Mouse (Mus musculus) layer of hippocampus, postnatal 36 days (tissue): ENCODE data around the gene Neurog1. TPM values are rescaled to one million over a fixed set of nuclear protein-coding genes. Genes with fewer than 3 reads are reported as not detected.

Experiments
- DNase-seq, 2 experiments: peaks; one replicate each; pipeline ENCODE4 v3.0.0; 2022
- total RNA-seq, 2 experiments: library from RNA; stranded (reverse); gene quantifications; 2 replicates each; pipeline ENCODE4 v1.2.3; 2021

The Neurog1 gene
- under 1 TPM; 0.23 to 0.27 TPM for total RNA-seq

DNA sequence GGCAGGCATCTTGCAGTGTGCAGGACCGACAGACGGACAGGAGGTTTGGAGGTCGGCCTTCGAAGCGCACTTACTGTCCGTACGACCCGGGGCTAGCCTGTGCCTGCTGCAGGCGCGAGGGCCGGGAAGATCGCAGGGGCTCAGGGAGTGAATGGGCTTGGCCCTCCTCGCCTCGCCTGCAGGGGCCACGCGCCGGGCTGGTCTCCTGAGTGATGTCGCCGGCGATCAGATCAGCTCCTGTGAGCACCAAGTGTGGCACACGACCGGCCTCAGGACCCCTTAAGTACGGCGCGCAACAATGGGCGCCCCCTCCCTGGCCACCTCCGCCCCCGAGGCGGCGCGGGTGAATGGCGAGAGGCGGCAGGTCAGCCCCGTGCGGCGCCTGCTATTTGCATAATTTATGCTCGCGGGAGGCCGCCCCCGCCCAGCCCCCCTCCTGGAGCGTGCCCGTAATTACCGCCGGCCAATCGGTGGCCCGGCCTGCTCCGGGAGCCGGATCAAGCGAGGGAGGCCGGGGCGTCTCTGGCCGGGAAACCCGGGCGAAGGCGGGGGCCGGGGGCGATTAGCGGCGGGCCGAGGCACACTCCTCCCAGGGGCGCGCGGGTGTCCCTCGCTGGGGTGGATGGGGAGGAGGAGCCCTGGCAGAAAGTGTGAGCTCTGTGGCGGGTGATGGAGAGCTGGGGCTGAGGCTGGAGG is at the start of gene Neurog1:
Gene Neurog1, minus strand, starts transcription at position 240 of the 696 bp plus-strand sequence.
- DNase-seq, result peak; percentile 34 to 57

DNA sequence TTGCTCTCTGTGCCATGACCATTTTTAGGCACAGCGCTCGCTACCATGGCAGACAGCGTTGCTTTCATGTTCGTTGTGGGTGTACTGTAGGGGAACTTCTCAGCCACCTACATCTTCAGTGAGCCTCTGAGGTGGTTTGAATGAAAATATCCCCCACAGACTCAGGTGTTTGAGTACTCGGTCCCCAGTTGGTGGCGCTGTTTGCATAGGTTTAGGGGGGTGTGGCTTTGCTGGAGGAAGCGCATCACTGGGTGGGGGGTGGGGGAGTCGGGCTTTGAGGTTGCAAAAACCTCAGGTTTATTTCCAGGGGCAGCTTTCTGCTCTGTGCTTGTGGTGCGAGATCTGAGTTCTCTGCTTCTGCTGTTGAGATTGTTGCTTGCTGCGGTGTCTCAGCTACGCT is 47.4 kb upstream of the Neurog1 start:
- DNase-seq, result no peak

DNA sequence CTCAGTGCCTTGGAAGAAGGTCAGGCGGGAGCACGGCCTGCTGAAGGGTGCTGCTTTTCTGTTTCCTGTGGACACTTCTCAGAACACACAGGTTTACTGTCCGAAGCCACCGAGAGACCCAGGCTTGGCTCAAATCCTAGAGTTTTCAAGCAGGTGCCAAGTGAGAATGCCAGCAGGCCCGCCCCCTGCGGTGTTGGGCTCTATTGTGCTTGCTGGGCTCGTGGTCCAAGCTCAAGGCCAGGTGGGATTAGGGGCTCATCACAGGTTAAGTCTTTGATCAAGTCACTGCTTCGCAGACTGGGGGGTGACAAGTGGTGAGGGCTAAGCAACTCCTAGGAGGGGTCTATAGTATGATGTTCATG is 44.7 kb upstream of the Neurog1 start:
- DNase-seq, result no peak

DNA sequence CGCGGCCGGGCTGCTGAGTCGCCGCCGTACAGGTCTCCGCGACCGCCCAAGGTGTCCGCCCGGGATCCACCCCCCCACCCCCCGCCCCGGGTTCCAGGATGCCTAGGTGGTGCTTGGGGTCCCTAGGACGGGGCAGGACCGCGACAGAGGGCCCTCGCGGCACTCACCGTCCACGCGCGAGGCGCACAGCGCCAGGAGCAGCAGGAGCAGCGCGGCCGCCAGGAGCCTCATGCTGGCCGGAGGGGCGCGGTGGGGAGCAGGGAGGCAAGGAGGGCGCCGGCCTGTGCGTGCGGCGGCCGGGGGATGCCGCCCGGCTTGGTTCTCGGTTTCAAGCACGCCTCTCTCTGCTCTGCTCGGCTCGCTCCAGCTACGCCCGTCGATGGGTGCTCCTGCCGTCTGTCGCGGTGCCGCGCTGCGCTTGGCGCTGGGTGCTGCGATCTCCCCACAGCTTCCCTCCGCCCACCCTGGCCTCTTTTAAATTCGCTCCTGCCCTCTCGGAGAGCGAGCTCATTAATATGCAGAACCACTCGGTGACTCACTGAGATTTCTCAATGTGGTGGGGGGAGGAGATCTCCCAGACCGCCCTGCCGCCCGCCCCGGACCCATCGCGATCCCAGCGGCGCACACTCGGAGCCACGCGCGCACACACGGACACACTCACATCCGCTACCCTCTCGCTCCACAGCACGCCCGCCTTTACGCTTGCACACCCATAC is 44.1 kb upstream of the Neurog1 start, which contains the start of gene Cxcl14:
Gene Cxcl14, minus strand, starts transcription at position 609 of the 716 bp plus-strand sequence.
- DNase-seq, result peak; percentile 64 to 65

DNA sequence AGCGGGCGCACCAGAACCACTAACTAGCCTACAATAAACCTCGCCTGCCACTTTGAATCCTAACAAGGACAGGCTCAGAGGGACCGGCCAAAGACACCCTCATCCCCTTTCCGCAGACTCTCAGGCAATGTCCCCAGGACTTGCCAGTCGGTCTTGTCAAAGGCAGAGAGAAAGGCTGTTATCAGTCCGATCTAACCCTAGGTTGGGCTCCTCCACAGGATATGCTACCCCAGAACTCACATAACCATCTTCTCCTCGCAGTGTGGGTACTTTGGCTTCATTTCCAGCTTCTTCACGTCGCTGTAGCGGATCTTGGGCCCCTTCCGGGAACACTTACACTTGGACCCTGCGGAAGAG is 43.6 kb upstream of the Neurog1 start:
- no peak for DNase-seq

DNA sequence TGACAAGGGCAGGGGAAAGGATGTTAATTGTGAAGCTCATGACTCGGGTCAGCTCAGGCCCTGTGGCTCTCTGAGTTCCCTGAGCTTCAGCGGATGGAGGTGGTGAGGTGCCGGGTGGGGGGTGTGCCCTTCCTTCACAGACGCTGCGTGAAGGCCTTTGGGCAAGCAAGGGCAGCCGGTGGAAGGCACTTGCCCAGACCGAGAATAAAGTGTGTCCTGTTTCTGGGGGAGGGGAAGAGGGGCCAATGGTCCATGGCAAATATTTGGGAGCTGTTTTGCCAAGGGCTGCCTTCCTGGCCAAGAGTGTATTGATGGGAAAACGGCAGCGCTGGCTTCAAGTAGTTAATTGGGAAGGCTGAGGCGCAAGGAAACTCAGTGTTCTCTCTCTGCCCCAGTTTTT is 42.9 kb upstream of the Neurog1 start:
- DNase-seq, result peak; percentile 41 to 45

DNA sequence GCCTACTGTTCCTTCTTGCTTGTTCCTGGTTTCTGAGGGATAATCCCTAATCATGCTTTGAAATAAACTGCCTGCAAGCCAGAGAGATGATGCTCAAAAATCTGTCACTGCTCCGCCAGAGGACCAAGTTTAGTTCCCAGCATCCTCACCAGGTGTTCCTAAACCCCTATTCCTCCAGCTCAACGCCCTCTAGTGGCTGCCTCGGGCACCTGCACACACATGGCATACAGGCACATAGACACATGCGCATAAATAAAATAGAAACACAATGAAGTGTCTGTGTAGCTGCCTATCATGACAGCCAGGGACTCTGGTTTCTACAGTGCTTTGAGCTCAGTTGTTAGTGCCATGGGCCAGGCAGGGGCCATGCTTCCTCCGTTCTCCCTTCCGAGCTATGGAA is 38.0 kb upstream of the Neurog1 start:
- DNase-seq, result no peak

DNA sequence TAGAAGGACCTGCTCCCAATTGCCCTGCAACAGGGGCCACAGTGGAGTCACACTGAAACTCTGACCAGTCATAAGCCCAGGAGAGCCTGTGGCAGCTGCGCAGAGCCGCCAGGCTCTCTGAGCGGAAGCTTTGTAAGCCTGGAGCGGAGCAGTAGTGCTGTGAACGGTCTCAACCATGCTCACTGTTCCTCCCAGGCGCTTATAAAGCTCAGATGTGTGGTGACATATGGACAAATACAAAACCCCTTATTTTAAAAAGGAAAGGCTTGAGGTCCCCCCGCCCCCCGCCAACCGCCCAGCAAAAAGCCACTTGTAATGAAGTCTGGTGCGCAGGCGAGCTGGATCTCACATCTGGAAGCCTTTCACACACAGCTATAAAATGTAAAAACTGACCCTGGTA is 37.3 kb upstream of the Neurog1 start:
- DNase-seq, result no peak

DNA sequence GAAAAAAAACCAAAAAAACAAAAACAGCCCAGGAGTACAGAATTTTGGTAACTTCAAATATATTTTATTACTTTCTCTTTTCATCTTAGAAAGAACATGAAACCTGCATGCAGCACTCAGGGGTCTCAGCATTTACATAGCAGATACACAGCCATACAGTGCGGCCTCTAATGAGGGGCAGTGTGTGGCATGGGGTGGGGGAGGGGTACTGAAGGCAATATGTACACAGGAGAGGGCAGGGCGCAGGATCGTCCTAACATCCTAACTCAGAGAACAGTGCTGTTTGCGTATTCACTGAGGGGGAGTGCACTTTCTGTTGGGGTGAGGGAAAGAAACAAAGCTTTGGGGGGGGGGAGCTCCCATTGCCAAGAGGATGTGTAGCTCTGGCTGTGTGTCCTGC is 36.6 kb upstream of the Neurog1 start:
- no peak for DNase-seq

DNA sequence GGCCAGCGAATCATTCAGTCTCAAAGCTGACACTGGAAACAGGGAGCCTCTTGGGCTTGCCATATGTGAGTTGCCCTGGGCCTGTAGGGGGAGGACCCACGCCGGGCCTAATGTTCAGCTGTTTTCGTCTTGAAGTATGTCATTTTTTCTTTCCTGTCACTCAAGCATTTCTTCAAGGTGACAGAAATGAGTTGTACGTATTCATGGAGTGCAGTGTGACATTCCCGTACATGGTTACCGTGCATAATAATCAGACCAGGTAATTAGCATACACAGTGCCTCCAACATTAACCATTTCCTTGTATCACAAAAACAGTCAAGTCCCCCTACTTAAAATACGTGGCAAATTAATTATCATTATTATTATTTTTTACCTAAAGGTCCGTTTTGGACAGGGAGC is 35.1 kb upstream of the Neurog1 start:
- no peak for DNase-seq

DNA sequence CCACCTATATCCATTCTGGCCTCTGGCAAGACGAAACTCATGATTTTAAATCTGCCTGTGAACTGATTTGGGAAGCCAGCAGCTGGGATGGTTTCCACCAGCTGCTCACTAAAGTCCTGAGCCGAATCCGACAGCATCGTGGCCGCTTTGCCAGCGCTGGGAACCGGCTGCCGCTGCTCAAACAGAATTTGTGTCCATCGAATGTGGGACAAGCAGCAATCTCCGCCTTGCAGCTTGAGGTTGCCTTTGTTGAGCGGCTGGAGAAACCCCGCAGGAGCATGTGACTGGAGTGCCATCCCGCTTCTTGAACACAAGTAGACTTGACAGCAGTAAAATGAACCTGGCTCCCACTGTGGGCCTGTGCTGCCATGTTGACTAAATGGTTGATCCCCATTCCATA is 31.4 kb upstream of the Neurog1 start:
- no peak for DNase-seq

DNA sequence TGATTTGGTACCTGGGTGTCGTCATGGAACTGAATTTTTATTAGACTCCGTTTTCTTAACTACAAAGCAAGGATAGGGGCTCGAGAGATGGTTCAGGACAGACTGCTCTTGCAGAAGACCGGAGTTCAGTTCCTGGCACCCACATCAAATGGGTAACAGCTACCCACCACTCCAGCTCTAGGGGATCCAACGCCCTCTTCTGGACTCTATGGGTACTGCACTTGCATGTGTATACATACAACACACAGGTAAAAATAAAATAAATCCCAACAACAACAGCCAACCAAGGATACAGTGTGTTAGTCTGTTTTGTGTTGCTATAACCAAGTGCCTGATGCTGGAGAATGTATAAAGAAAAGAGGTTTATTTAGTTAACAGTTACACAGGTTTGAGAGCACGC is 28.4 kb upstream of the Neurog1 start:
- no peak for DNase-seq

DNA sequence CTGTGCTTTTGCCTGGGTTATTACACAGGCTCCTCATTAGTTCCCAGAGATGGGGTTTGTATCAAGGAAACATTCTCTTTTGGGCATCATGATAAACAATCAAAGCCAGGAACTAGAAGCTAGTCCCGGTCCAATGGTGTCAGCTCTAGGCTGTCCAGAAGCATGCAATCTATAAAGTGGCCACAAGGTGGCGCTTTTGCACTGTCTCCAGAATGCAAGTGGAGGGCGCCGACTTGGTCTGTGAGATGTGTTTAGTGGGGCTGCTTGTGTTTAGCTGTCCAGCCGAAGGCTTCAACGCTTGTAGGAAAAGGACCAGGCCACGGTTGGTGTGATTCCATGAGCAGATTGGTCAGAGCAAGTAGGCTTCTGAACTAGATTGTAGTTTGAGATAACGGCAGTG is 27.5 kb upstream of the Neurog1 start:
- DNase-seq, result peak; percentile 82 to 84

DNA sequence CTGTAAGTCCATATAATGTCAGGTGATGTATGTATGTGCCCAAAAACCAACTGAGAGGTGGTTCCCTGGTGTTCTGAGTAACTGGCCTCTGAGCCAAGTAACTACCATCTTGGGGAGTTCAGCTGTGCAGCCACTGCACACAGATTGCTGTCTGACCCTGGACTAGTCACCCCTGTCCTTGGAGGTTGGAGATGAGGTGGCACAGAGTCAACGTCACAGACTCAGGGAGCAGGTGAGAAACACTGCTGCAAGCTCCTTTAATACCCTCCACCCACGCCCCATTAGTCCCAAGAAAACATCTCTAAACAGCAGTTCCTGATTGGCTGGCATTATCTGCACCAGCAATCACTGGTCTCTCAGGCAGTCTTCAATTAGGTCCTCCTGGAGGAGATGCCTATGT is 23.2 kb upstream of the Neurog1 start:
- no peak for DNase-seq

DNA sequence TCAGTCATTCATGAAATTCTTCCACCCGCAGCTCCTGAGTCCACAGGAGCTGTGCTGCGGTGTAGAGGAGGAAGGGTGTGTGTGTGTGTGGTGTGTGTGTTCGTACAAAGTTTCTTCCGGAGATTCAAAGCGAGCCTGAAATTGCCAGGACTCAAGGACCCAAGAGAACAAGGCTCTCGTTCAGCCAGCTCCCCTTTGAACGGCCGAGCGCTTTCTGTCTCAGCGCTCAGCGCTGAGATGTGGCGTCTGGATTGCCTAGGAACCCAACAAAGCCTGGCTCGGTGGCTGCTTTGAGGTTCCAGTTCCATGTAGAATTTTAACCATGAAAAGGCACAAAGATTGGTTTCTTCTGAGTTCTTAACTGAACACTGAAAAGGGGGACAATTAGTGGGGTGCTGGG is 18.2 kb upstream of the Neurog1 start:
- DNase-seq, result no peak

DNA sequence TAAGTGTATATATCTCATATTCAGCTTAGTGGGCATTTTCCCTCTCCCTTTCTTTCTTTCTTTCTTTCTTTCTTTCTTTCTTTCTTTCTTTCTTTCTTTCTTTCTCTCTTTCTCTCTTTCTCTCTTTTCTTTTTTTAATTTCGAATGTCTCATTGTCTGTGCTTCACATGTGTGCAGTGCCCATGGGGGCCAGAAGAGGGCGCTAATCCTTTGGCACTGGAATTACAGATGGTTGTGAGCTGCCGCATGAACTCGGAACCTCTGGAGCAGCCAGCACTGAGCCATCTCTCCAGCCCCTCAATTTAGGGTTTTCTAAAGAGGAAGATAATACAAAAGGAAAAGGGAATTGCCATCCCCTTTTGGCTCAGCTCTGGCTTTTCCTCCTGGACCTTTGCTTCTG is 15.4 kb upstream of the Neurog1 start:
- DNase-seq, result no peak

DNA sequence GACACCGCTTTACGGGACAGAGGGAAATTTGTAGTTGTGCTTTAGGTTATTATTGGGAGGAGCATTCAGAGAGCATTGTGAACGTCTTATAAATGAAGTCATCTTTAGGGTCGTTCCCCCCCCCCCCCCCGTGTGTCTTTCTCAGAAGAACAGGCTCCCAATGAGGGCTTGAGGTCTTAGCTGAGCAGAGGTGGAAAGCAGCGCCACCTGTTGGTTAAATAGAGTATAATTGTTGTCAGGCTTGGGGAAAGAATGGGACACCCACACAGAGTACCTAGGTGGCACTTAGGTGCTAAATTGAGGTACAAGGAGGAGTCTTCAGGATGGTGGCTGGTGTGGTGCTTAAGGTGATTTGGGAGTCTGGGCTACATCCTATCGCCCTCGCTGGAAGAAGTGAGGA is 14.5 kb upstream of the Neurog1 start:
- DNase-seq, result no peak

DNA sequence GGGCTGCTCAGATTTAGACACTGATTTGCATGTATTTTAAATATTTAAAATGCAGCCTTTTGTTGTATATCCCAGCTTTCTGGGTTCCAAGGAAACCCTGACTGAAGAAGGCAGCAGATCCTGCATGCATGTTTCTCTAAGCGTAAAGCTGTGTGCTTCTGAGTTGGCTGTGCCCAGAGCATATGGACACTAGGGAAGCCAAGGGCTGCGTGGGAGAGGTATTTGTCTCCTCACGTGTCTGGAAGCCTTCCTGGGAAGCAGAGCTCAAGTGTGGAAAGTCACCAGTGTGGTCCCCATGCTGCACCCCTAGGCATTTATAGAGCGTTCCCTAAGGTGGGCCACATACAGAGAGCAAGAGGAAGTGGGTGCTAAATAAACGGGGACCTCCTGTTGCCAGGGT is 13.7 kb upstream of the Neurog1 start:
- DNase-seq, result peak; percentile 21 to 41

DNA sequence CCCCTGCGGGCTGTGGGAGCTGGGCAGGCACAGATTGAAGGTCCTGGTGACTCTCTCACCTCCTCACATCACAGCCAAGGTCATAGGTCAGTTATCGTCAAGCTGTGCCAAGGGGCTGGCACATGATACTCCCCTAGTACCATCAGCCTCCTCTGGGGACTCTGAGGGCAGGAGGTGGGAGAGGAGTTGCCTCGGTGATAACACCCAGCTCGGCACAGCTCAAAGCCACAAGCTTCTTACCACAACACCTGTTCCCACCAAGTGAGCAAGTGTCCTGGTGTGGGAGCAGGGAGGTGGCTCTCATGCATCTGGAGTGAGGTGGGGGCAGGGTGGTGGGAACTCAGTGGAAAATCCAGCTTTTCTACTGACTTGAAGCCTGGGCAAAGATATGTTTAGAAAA is 10.3 kb upstream of the Neurog1 start:
- DNase-seq, result no peak

DNA sequence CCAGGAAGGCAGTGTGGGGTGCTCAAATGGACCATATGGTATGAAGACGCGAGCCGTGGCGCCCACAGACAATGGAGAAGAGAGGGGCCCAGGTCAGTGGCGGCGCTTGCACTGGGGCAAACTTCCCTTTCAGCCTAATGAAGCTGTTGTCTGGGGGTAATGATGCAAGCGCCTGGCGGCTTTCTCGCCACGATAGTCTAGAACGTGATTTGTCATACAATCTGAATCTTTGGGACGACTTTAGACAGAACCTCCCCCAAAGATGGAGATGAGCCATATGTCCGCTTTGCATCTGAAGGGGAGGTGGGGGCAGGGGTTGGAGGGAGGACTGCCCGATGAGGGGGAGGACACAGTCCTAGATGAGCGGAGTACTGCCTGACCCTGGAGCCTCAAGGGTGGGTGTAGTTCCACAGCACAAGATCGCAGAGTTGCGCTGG is 8.4 kb upstream of the Neurog1 start:
- no peak for DNase-seq

DNA sequence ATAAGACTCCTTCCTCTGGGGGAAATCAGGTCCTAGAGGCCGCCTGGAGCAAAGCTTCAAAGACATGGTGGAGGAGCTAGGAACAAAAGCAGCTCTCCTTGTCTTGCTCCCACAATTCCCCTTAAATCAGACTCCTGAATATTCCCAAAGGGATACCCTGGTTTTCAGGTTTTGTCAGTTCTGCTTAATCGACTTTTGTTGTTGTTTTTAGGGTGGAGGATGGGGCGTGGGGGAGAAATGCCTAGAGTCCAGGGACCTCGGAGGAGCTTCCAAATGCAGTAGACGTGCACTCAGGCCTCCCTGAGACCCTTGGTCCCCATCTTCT is 7.9 kb upstream of the Neurog1 start:
- DNase-seq, result no peak

DNA sequence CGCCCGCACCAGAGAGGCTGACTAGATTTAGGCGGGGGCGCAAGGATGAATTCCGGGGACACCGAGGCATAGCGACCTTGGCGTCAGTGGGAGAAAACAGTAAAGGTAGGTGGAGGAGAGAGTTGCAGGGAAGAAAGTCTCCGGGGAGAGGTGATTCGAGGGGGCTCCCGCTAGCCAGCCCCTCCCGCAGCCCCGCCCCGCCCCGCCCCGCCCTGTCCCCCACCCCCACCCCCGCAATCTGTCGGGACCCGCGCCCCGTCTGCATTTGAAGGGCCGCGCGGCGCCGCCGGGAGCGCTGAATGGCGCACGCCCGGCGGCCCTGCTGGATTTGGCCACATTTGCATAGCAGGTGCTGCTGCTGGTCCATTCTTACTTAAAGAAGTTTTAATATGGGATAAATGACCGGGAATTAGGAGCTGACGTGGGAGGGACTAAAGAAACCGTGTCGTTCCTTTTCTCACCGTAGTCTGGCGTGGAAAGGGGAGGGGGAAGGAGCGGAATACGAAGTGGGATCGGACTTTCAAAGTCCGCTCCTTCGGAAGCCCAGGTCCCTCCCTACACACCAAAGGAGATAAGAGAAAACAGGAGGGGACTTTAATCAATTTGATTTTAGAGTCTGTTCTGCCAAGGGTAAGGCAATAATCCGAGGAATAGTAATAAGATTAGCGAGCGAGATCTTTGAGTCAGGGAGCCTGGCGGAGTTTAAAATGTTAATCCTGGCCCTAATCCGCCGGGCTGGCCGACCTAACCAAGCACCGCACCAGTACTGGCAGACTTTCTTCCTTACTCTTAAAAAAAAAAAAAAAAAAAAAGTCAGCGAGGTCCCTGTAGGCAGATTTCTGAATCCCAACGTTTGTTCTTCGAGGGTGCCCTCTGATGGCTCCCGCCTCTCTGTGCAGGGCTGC is 7.3 kb upstream of the Neurog1 start:
- DNase-seq, result no peak

DNA sequence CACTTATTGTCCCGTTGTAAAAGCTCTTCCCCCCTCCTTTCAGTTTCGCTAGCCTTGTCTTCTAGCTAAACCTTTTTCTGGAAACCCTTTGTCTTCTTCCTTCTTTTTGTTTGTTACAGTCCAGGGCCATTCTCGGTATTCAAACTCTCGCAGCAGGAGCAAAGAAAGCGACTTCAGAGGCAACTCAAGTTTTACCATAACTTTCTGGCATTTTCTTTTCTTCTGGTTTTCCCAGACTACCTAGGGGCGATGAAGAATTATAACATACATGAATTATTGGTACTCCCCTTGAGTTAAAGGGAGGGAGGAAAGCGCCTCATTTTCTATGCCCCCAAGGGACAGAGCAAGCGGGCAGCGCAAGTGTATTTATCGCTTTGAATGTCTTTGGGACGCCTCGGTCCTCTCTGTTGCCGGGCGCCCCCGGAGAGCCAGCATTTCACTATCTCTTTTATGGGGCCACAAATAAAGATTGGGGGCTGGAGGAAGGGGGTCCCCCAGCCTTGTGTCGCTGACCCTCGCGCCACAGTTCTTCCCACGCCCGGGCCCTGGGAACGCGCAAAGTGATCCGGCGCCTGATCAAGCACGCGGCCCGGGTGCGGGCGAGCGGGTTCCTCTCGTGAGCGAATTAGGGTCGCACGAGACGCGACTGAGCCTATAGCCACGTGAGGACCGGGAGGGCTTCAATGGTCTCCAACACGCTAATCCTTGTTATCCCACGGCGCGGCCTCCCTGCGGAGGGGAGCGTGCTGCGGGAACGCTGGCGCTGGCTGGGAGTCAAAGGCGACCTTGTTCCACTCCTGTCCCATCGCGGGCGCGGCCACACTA is 6.4 kb upstream of the Neurog1 start:
- DNase-seq, result no peak
